Mouse (Mus musculus): ENCODE data around the gene Tmem17. TPM values are rescaled to one million over a fixed set of nuclear protein-coding genes. Genes with fewer than 3 reads are reported as not detected.

Tmem17 gene
- total RNA-seq, 2 experiments from 2014 or later = 3.5 to 4.2 TPM

- no peak for DNase-seq (ENCODE audit: low spot score in 2 of 2)
Measured at GRCm38 (mm10) chr11:22564676-22565075, 52.8 kb downstream of the Tmem17 start.

Other genes starting within 250 kb of the Tmem17 start
- 10 to 100 TPM; 36.8 to 44.8 TPM for gene Ehbp1, start 169.8 kb upstream of the Tmem17 start, total RNA-seq (2021)